Mouse (Mus musculus) stomach, postnatal 0 days (tissue): ENCODE measurements around the gene Ttll10.

Source experiments
- CTCF ChIP-seq: IDR thresholded peaks from 2 replicates; pipeline ENCODE4 v1.5.1; 2016; ENCODE audit warnings: antibody characterized with exemption, low read depth, mild to moderate bottlenecking, moderate library complexity
- EP300 ChIP-seq: optimal IDR thresholded peaks from 2 replicates; pipeline ENCODE3; 2016; ENCODE audit warnings: antibody characterized with exemption

GRCm38 (mm10) chr4:156028580-156028979, 30.6 kb downstream of the Ttll10 start:
- TF ChIP-seq CTCF (no peak), EP300 (no peak)
